Mouse (Mus musculus) heart, embryonic 12.5 days (tissue): ENCODE results near the gene Gm45208. TPM values are rescaled to one million over a fixed set of nuclear protein-coding genes. Genes with fewer than 3 reads are reported as not detected.
"Not testable (repeated sequence)": the region's sequence is repeated elsewhere in the genome, so short reads cannot be mapped to it uniquely, and the experiment has no call there.

ENCODE experiments used
- ATAC-seq: fragments of 200-750 bp; cut with Nextera tagmentation; 2 replicates; pipeline ENCODE4 v1.8.0; 2017; ENCODE audit warnings: moderate TSS enrichment, moderate library complexity; ENCODE audit not compliant: insufficient number of reproducible peaks, low FRiP score
- H3K27ac ChIP-seq: fragments of 300-500 bp; sonication (generic); 2 replicates; pipeline ENCODE4 v1.5.1; 2016; ENCODE audit warnings: mild to moderate bottlenecking, moderate library complexity; ENCODE audit not compliant: poor library complexity, severe bottlenecking
- H3K27me3 ChIP-seq: fragments of 300-500 bp; sonication (generic); replicated peaks from 2 replicates; pipeline ENCODE4 v1.6.1; 2016; ENCODE audit warnings: mild to moderate bottlenecking, moderate library complexity
- H3K36me3 ChIP-seq: fragments of 300-500 bp; sonication (generic); 2 replicates; pipeline ENCODE4 v1.6.1; 2016; ENCODE audit warnings: mild to moderate bottlenecking, moderate library complexity
- H3K4me1 ChIP-seq: fragments of 300-500 bp; sonication (generic); replicated peaks from 2 replicates; pipeline ENCODE4 v1.6.1; 2016; ENCODE audit warnings: mild to moderate bottlenecking
- H3K4me2 ChIP-seq: fragments of 300-500 bp; sonication (generic); 2 replicates; pipeline ENCODE4 v1.6.1; 2016; ENCODE audit warnings: mild to moderate bottlenecking, moderate library complexity
- H3K4me3 ChIP-seq: fragments of 300-500 bp; sonication (generic); 2 replicates; pipeline ENCODE4 v1.5.1; 2016; ENCODE audit warnings: mild to moderate bottlenecking
- H3K9ac ChIP-seq: fragments of 300-500 bp; sonication (generic); 2 replicates; pipeline ENCODE4 v1.6.1; 2016; ENCODE audit warnings: mild to moderate bottlenecking, moderate library complexity
- H3K9me3 ChIP-seq: fragments of 300-500 bp; sonication (generic); replicated peaks from 2 replicates; pipeline ENCODE4 v1.6.1; 2016; ENCODE audit warnings: mild to moderate bottlenecking, moderate library complexity
- WGBS: fragments of 180-500 bp; shearing (Covaris S2); methylation state at CpG from one replicate; pipeline ENCODE4 v1.1.7; 2016; 5-methylcytosine and 5-hydroxymethylcytosine counted together
- polyA plus RNA-seq: library from polyadenylated mRNA; unstranded; fragments of >200 nt; fragmentation: Nextera tagmentation; extraction: Ambion mirVana; gene quantifications from 2 replicates; pipeline ENCODE4 v1.2.1, GENCODE M21; 2016

Gm45208 gene
- polyA plus RNA-seq, 1 experiment from 2014 or later, result not detected

GRCm38 (mm10) chrX:7690486-7690885, 31.6 kb upstream of the Gm45208 start:
- Histone ChIP-seq H3K4me1 (no peaks in the 10 kb centered on the region), H3K4me3 (no peak overlapping the region), H3K4me2 (no peak overlapping the region), H3K36me3 (no peaks in the 10 kb centered on the region), H3K27me3 (peaks cover 3% of the 10 kb centered on the region; the same call in 1 of the 2 replicates), H3K9me3 (no peaks in the 10 kb centered on the region), H3K9ac (no peak overlapping the region), H3K27ac (no peak overlapping the region)
- ATAC-seq, result no peak
- 50% methylated on average over 3 of the region's 3 CpGs for WGBS

GRCm38 (mm10) chrX:7692862-7693261, 29.2 kb upstream of the Gm45208 start:
- Histone ChIP-seq H3K36me3 (no peaks in the 10 kb centered on the region), H3K9me3 (no peaks in the 10 kb centered on the region), H3K4me1 (no peaks in the 10 kb centered on the region), H3K27ac (no peak overlapping the region), H3K9ac (no peak overlapping the region), H3K27me3 (no peaks in the 10 kb centered on the region), H3K4me3 (no peak overlapping the region), H3K4me2 (no peak overlapping the region)
- ATAC-seq, result no peak
- 33% methylated on average over 4 of the region's 4 CpGs for WGBS

GRCm38 (mm10) chrX:7696520-7696919, 25.5 kb upstream of the Gm45208 start:
- WGBS, result 35% methylated on average over 6 of the region's 6 CpGs
- H3K36me3 ChIP-seq, result peaks cover 13% of the 10 kb centered on the region
- no peaks in the 10 kb centered on the region for H3K9me3 ChIP-seq
- no peak overlapping the region for H3K9ac ChIP-seq
- ATAC-seq, result no peak
- H3K27ac ChIP-seq, result no peak overlapping the region
- peak overlapping the region; percentile 72 for H3K4me2 ChIP-seq
- no peaks in the 10 kb centered on the region for H3K4me1 ChIP-seq
- peak overlapping the region; percentile 74; the same call in 1 of the 2 replicates for H3K4me3 ChIP-seq
- no peaks in the 10 kb centered on the region for H3K27me3 ChIP-seq

GRCm38 (mm10) chrX:7696954-7697381, 25.1 kb upstream of the Gm45208 start, which contains the start of gene Gpkow:
Gene Gpkow (plus strand): TSS chrX:7697131.
- Histone ChIP-seq H3K27ac (peak within 1 kb of the TSS; percentile 57; the same call in 1 of the 2 replicates), H3K27me3 (no peaks in the 10 kb centered on the region), H3K36me3 (peaks cover 18% of the 10 kb centered on the region), H3K9ac (peak within 1 kb of the TSS; percentile 80), H3K4me3 (peak within 1 kb of the TSS; percentile 74), H3K4me2 (peak within 1 kb of the TSS; percentile 72), H3K4me1 (no peaks in the 10 kb centered on the region), H3K9me3 (no peaks in the 10 kb centered on the region)
- WGBS, result 12% methylated on average over 33 of the region's 33 CpGs
- ATAC-seq, result peak; percentile 91

GRCm38 (mm10) chrX:7713764-7714134, 8.3 kb upstream of the Gm45208 start:
- peak overlapping the region; percentile 43 for H3K4me3 ChIP-seq
- not testable (repeated sequence) for H3K27ac ChIP-seq, H3K9me3 ChIP-seq, H3K36me3 ChIP-seq, H3K27me3 ChIP-seq, H3K4me1 ChIP-seq
- WGBS, result 23% methylated on average over 6 of the region's 12 CpGs
- H3K4me2 ChIP-seq, result peak overlapping the region; percentile 59
- ATAC-seq, result peak; percentile 40; the same call in 1 of the 2 replicates
- H3K9ac ChIP-seq, result peak overlapping the region; percentile 40; the same call in 1 of the 2 replicates

- 9% methylated on average over 40 of the region's 60 CpGs for WGBS
- not testable (repeated sequence) for H3K9me3 ChIP-seq, H3K27ac ChIP-seq, H3K4me1 ChIP-seq, H3K27me3 ChIP-seq, H3K36me3 ChIP-seq
- peak; percentile 97 for ATAC-seq
- Histone ChIP-seq H3K9ac (peak within 1 kb of the TSS; percentile 40; the same call in 1 of the 2 replicates), H3K4me2 (peak within 1 kb of the TSS; percentile 59), H3K4me3 (peak within 1 kb of the TSS; percentile 43)
Measured at GRCm38 (mm10) chrX:7714135-7714899, 7.7 kb upstream of the Gm45208 start, which contains the start of gene Wdr45. Gene Wdr45 (plus strand): TSS chrX:7714333.

GRCm38 (mm10) chrX:7716058-7716457, 6.0 kb upstream of the Gm45208 start:
- not testable (repeated sequence) for H3K4me3 ChIP-seq, H3K9ac ChIP-seq, H3K4me1 ChIP-seq, ATAC-seq, H3K9me3 ChIP-seq, H3K27ac ChIP-seq, H3K4me2 ChIP-seq, H3K36me3 ChIP-seq, H3K27me3 ChIP-seq
- whole genome bisulfite sequencing, result 24% methylated on average over 1 of the region's 1 CpGs

- Histone ChIP-seq H3K27me3 (no peaks in the 10 kb centered on the region), H3K9ac (peak overlapping the region; percentile 73), H3K27ac (peak overlapping the region; percentile 27; the same call in 1 of the 2 replicates), H3K4me2 (peak overlapping the region; percentile 76), H3K4me1 (peaks cover 6% of the 10 kb centered on the region), H3K36me3 (peaks cover 22% of the 10 kb centered on the region), H3K4me3 (peak overlapping the region; percentile 73), H3K9me3 (no peaks in the 10 kb centered on the region)
- no peak for ATAC-seq
- WGBS, result 9% methylated on average over 11 of the region's 11 CpGs
Measured at GRCm38 (mm10) chrX:7722282-7722611, 202 bp downstream of the Gm45208 start.

GRCm38 (mm10) chrX:7722691-7723090, 646 bp downstream of the Gm45208 start:
- Histone ChIP-seq H3K4me3 (peak overlapping the region; percentile 73), H3K4me2 (peak overlapping the region; percentile 76), H3K27ac (peak overlapping the region; percentile 27; the same call in 1 of the 2 replicates), H3K9ac (peak overlapping the region; percentile 73), H3K4me1 (peaks cover 8% of the 10 kb centered on the region), H3K9me3 (no peaks in the 10 kb centered on the region), H3K36me3 (peaks cover 22% of the 10 kb centered on the region), H3K27me3 (no peaks in the 10 kb centered on the region)
- WGBS, result 17% methylated on average over 4 of the region's 4 CpGs
- ATAC-seq, result no peak

GRCm38 (mm10) chrX:7724135-7724534, 2.1 kb downstream of the Gm45208 start:
- no peak overlapping the region for H3K4me3 ChIP-seq
- ATAC-seq, result no peak
- 76% methylated on average over 7 of the region's 7 CpGs for WGBS
- no peak overlapping the region for H3K27ac ChIP-seq
- H3K4me1 ChIP-seq, result peaks cover 11% of the 10 kb centered on the region
- no peak overlapping the region for H3K4me2 ChIP-seq
- no peaks in the 10 kb centered on the region for H3K9me3 ChIP-seq
- H3K27me3 ChIP-seq, result no peaks in the 10 kb centered on the region
- H3K9ac ChIP-seq, result no peak overlapping the region
- peaks cover 22% of the 10 kb centered on the region for H3K36me3 ChIP-seq

GRCm38 (mm10) chrX:7725841-7726240, 3.8 kb downstream of the Gm45208 start:
- peaks cover 11% of the 10 kb centered on the region for H3K4me1 ChIP-seq
- 80% methylated on average over 12 of the region's 12 CpGs for WGBS
- H3K9ac ChIP-seq, result no peak overlapping the region
- ATAC-seq, result no peak
- H3K4me3 ChIP-seq, result no peak overlapping the region
- no peaks in the 10 kb centered on the region for H3K27me3 ChIP-seq
- H3K27ac ChIP-seq, result no peak overlapping the region
- H3K9me3 ChIP-seq, result no peaks in the 10 kb centered on the region
- H3K4me2 ChIP-seq, result no peak overlapping the region
- H3K36me3 ChIP-seq, result peaks cover 22% of the 10 kb centered on the region
